Mouse (Mus musculus): ENCODE data around the gene Ankrd11.

The Ankrd11 gene

GRCm38 (mm10) chr8:122847829-122848561, 194.1 kb downstream of the Ankrd11 start, which contains the start of gene Cdh15:
Cdh15 (plus strand) TSS chr8:122847966.
- no peak for DNase-seq (ENCODE audit: low spot score)

- peak; percentile 33 for DNase-seq (ENCODE audit: low spot score)
Observed at GRCm38 (mm10) chr8:122845662-122846061, 196.4 kb downstream of the Ankrd11 start.

GRCm38 (mm10) chr8:122844161-122844560, 197.9 kb downstream of the Ankrd11 start:
- no peak for DNase-seq (ENCODE audit: low spot score)

GRCm38 (mm10) chr8:122836696-122837095, 205.4 kb downstream of the Ankrd11 start:
- DNase-seq (ENCODE audit: low spot score): no peak

- DNase-seq (ENCODE audit: low spot score): no peak
Observed at GRCm38 (mm10) chr8:122836199-122836598, 205.9 kb downstream of the Ankrd11 start.

GRCm38 (mm10) chr8:122834971-122835370, 207.1 kb downstream of the Ankrd11 start:
- peak; percentile 45 for DNase-seq (ENCODE audit: low spot score)

- no peak for DNase-seq (ENCODE audit: low spot score)
Observed at GRCm38 (mm10) chr8:122834416-122834815, 207.7 kb downstream of the Ankrd11 start.
